Mouse (Mus musculus): Measurements from ENCODE around the gene Slit3.

Slit3 gene

DNA sequence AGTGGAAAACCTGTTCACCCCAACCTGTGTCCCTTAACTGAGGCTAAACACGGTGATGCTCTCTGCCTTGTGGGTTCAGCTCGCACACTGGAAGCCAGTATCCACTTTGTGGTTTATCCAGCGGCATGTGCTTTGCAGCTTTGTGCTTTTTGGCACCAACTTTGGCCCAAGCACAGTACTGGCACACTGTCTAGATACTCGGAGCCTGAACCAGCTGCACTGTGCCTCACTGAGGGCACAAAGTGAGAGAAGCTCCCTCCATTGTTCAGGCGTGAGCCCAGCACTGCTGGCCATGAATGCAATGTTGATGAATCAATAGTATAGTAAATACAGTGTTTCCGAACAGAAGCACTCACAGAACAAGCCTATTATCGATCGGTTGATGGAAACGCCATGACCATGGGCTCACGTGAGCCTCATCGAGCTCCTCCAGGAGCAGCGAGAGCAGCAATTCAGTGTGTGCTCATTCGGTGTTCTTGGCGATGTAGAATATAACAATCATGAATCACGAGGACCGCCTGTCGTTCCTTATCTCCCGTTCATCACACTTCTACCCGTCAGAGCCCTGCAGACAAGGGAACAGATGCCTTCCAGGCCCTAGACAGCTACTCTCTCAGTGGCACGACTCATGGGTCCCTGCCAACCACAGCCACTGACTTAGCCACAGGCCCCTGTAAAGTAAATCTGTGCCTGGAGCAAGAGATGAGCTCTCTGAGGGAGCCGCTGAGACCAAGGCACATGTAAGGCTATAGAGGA is 503.7 kb downstream of the Slit3 start:
- DNase-seq (ENCODE audit: low read depth, low spot score) = no peak

DNA sequence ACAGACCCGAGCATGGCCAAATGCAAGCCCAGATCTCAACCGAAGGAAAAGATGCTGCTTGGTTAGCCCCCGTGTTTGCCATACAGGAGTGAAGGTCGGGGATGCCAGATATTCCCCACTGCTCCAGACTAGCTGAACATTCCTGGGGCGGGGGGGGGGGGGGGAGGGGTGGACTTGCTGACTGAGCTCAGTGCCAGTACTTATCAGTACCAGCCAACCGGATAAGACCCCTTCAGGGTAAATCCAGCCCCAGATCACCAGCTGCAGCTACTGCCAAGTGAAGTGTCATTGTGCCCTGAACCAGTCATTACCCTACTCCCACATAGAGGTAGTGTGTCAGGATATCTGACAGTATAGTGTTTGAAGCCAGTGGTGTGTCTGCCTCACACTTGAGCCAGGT is 504.6 kb downstream of the Slit3 start:
- DNase-seq (ENCODE audit: low read depth, low spot score) = no peak

DNA sequence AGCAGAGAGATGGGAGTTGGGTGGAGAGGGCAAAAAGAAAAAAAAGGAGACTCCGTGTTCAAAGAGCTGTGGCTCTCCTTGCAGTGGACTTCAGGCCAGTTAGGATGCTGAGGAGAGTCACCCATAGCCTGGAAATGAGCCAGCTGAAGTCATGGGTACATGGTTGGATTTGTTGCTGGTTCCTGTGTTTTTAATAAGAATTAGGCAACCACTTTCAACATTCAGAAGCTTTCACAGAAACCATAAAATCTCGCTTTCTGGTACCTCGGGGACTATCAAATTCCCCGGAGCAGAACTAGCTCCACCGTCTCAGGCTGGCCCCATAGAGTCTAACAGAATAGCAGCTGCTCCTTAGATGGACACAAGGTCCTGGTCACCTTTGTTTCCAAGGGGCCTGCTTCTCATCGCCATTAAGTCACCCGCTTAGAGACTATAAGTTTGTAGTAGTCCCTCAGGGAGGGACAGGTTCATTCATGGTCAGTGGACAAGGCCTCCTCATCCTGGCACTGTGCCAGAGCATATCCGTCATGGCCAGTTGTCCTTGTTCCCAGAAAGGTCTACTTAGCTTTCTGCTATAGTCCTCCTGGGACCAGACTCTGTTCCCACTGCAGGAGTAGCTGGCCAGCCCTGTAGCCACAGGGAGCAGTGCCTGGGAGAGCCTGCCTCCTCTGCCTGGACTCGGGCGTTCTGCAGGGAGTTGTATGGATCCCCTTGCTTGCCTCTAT is 505.3 kb downstream of the Slit3 start:
- no peak for DNase-seq (ENCODE audit: low read depth, low spot score)

GRCm38 (mm10) chr11:35627815-35628214 is 506.8 kb downstream of the Slit3 start:
- no peak for DNase-seq (ENCODE audit: low read depth, low spot score)

DNA sequence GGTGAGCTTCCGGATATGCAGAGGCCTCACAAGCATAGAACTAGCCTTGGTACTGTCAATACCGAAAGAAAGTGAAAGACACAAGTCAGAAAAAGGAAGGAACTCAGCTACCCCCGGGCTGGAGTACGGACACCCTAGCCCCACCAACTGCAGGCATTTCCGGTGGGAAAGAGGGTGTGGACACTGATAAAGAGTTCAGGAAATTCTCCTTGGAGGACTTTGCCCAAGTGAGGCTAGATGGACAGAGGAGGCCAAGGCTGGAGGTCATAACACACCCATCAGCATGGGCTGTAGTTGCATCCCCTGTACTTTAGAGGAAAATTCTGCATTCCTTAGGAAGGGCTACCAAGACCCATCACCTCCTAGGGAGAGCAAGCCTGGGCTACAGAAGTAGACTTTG is 511.2 kb downstream of the Slit3 start:
- no peak for DNase-seq (ENCODE audit: low read depth, low spot score)

DNA sequence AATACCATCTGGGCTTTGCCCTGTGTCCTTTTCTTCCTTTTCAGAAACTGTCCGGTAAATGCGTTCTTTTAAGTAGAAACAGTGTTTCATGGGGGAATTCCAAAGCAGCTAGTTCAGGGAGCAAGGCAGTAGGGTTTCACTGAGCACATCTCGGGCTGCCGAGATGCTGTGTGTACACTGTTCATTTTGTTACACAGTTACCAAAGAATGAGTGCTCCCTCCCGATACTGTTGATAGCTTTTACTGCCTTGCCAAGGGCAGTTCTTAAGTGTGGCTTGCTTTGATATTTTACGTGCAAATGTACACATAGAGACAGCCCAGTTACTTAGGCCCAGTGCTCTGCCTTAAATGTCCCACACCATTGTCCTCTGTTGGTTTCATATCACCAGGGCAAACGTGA is 516.1 kb downstream of the Slit3 start:
- no peak for DNase-seq (ENCODE audit: low read depth, low spot score)

GRCm38 (mm10) chr11:35638862-35639384 is 517.9 kb downstream of the Slit3 start:
- DNase-seq (ENCODE audit: low read depth, low spot score) = no peak

- no peak for DNase-seq (ENCODE audit: low read depth, low spot score)
Measured at GRCm38 (mm10) chr11:35639428-35639827, 518.4 kb downstream of the Slit3 start.

- DNase-seq (ENCODE audit: low read depth, low spot score) = no peak
Measured at GRCm38 (mm10) chr11:35651286-35651685, 530.3 kb downstream of the Slit3 start.

GRCm38 (mm10) chr11:35655836-35656235 is 534.8 kb downstream of the Slit3 start:
- no peak for DNase-seq (ENCODE audit: low read depth, low spot score)

GRCm38 (mm10) chr11:35657582-35657981 is 536.6 kb downstream of the Slit3 start:
- no peak for DNase-seq (ENCODE audit: low read depth, low spot score)

- no peak for DNase-seq (ENCODE audit: low read depth, low spot score)
Measured at GRCm38 (mm10) chr11:35660967-35661366, 539.9 kb downstream of the Slit3 start.

- DNase-seq (ENCODE audit: low read depth, low spot score) = no peak
Measured at GRCm38 (mm10) chr11:35662945-35663344, 541.9 kb downstream of the Slit3 start.

DNA sequence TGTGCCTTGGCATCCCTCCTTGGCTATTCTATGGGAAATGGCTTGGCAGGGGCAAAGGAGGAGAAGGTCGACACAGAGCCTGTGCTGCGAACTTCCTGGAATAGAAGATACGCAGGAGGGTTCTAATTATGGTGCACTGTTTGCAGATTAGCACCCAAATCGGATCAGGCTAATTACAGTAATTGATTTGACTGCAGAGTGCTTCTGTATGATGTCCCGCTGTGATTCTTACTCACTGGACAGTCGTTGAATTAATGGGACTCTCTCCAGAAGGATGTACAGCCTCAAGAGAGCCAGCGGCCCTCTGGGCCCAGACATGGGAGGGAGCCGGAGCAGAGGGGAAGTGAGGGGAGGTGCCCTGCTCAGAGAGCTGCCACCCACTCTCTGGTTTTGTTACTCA is 542.6 kb downstream of the Slit3 start:
- DNase-seq (ENCODE audit: low read depth, low spot score) = no peak

- no peak for DNase-seq (ENCODE audit: low read depth, low spot score)
Measured at GRCm38 (mm10) chr11:35664991-35665390, 544.0 kb downstream of the Slit3 start.

DNA sequence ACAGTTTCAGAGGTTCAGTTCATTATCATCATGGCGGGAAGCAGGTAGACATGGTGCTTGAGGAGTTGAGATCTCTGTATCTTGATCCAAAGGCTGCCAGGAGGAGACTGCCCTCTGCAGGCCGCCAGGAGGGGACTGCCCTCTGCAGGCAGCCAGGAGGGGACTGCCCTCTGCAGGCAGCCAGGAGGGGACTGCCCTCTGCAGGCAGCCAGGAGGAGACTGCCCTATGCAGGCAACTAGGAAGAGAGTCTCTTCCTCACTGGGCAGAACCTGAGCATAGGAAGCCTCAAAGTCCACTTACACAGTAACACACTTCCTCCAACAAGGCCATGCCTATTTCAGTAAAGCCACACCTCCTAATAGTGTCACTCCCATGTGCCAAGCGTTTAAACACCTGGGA is 546.4 kb downstream of the Slit3 start:
- DNase-seq (ENCODE audit: low read depth, low spot score) = no peak

DNA sequence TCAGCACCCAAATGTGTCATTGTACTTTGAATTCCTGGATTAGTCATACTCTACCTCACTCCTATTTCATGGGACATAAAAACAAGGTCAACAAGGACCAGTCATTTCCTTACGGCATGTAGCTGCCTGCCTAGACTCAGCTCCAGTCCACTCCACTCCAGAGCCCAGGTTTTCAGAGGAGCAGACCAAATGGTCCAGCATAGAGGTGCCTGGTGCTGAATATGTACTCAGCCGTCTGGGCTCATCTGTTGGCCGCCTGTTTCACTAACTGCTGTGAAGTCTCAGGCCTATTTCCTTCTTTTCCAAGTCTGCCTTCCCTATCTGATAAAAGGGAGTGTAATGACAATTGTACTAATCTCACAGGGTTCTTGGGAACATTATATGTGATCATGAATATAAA is 547.1 kb downstream of the Slit3 start:
- no peak for DNase-seq (ENCODE audit: low read depth, low spot score)

DNA sequence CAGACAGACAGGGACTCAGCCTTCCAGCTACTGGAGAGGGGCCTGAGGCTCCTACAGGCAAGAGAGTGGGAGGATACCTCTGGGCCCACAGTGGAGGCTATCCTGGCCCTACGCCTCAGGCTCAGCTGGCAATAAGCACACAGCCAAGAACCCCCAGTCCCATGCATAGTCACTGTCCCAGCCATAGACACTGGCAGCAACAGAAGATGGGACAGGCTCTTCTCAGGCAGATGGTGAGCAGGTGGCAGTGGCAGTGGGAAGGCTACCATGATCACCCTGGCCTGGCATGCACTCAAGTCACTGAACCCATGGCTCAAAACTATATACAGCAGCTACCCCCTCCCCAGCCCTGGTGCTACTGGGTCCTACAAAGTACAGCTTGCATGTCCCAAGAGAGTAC is 547.7 kb downstream of the Slit3 start:
- no peak for DNase-seq (ENCODE audit: low read depth, low spot score)

GRCm38 (mm10) chr11:35669536-35669935 is 548.5 kb downstream of the Slit3 start:
- no peak for DNase-seq (ENCODE audit: low read depth, low spot score)

DNA sequence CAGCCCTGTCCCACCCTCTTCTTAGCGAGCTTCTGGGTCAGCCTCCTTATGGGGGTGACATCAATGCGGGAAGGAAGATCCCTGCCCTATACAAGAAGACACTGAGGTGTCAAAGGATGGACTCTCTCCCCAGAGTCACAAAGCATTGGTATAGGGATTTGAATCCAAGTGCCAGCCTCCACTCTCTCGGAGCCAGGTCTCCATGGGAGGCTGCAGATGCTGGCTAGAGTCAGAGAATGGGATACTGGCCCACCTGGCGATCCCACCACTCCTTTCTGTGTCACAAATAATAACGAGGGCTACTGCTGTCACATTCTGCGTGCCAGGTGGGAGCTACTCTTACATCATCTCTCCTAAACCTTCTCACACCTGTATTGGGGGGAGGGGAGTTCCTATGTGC is 549.2 kb downstream of the Slit3 start:
- DNase-seq (ENCODE audit: low read depth, low spot score) = no peak

- no peak for DNase-seq (ENCODE audit: low read depth, low spot score)
Measured at GRCm38 (mm10) chr11:35670746-35671145, 549.7 kb downstream of the Slit3 start.

- no peak for DNase-seq (ENCODE audit: low read depth, low spot score)
Measured at GRCm38 (mm10) chr11:35673050-35673449, 552.0 kb downstream of the Slit3 start.

GRCm38 (mm10) chr11:35674242-35674641 is 553.2 kb downstream of the Slit3 start:
- no peak for DNase-seq (ENCODE audit: low read depth, low spot score)
